In the genomic region with DNA sequence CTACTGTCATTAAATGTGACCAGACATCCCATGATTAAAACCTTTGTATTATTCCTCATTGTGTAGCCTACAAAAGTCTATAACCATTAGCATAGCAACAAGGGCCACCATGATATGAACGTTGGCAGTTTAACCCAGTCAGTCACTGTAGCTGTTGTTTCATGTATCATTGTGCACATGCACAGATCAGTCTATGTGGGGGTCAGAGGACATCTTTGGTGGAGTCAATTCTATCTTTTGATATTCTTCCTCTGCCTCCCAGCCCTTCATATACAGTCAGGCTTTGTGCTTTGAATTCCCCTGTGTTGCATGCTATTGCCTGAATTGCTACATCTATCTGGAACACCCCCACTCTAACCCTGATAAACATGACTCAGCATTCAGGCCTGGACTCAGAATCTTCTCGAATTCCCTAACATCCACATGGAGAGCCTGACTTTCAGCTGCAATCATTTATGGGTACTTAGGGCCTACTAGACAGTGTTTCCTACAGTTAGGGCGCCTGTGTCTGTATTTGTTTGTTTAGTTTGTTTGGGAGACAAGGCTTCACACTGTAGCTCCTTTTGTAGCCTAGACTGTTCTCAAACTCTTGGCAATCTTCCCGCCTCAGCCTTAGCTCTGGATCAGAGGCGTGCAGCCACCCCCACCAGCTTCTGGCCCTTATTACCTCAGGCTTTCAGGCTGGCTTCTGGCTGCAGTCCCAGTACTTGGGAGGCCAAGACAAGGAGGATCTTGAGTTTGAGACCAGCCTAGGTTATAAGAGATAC, we compare ENCODE assay signal across 10 mouse cellular contexts. TPM values are rescaled to one million over a fixed set of nuclear protein-coding genes. Genes with fewer than 3 reads are reported as not detected.
DNase-seq lines count a peak whose midpoint lies in the region; ATAC-seq and TF ChIP-seq lines count a peak whose summit lies in the region.
"Had no signal": no experiment of that assay in that cellular context is flagged by ENCODE, and none has a peak within 500 bp of the region (broad histone marks: within the 10 kb centered on the region; RNA-seq: fewer than 3 reads in every experiment).

No protein-coding gene starts in this region.

- no peaks in the 10 kb centered on the region for H3K4me1 ChIP-seq in hindbrain, postnatal 0 days (ENCODE audit: insufficient read depth, low read length)
- no peaks in the 10 kb centered on the region for H3K4me1 ChIP-seq in hindbrain, embryonic 14.5 days (replicated peaks; ENCODE audit: control insufficient read depth, insufficient read depth, low read length)
- H3K4me1 ChIP-seq: midbrain, embryonic 12.5 days had no signal

- no peak overlapping the region for H3K9ac ChIP-seq in hindbrain, postnatal 0 days (replicated peaks; ENCODE audit: low read length)
- no peak overlapping the region for H3K9ac ChIP-seq in hindbrain, embryonic 14.5 days
- H3K9ac ChIP-seq: midbrain, embryonic 12.5 days had no signal

- no peak overlapping the region for H3K4me2 ChIP-seq in hindbrain, postnatal 0 days (ENCODE audit: low read depth, low read length)
- H3K4me2 ChIP-seq in hindbrain, embryonic 14.5 days (replicated peaks), result no peak overlapping the region
- H3K4me2 ChIP-seq: midbrain, embryonic 12.5 days had no signal

- no peak overlapping the region for H3K27ac ChIP-seq in hindbrain, postnatal 0 days
- H3K27ac ChIP-seq in hindbrain, embryonic 14.5 days, result no peak overlapping the region
- H3K27ac ChIP-seq: midbrain, embryonic 12.5 days had no signal

- no peaks in the 10 kb centered on the region for H3K27me3 ChIP-seq in hindbrain, postnatal 0 days (ENCODE audit: insufficient read depth, low read length)
- H3K27me3 ChIP-seq in hindbrain, embryonic 14.5 days (ENCODE audit: control insufficient read depth, insufficient read depth, low read length), result no peaks in the 10 kb centered on the region
- H3K27me3 ChIP-seq: midbrain, embryonic 12.5 days had no signal

- peak; percentile 77 for ATAC-seq in hindbrain, postnatal 0 days
- no peak for ATAC-seq in hindbrain, embryonic 14.5 days (ENCODE audit: low FRiP score)
- ATAC-seq in megakaryocyte-erythroid progenitor cell, adult 5-6 weeks (replicated peaks; ENCODE audit: low FRiP score, low TSS enrichment, poor library complexity, severe bottlenecking), result peak; percentile 84

- DNase-seq in hindbrain, postnatal 0 days (ENCODE audit: low spot score), result peak; percentile 67
- no peak for DNase-seq in hindbrain, embryonic 14.5 days (ENCODE audit: low spot score)
- DNase-seq in Muller cell, postnatal 12 days (ENCODE audit: inconsistent ontology term), result peak; percentile 18
- peak; percentile 47 for DNase-seq in cerebellum, adult 8-10 months
- peak; percentile 42 to 43 for DNase-seq in kidney, postnatal 4 days
- no peak for DNase-seq in yolk sac, embryonic 10.5 days (ENCODE audit: low spot score)
- no peak for DNase-seq in thymus, postnatal 14 days

- H3K36me3 ChIP-seq in hindbrain, postnatal 0 days (ENCODE audit: insufficient read depth, low read length), result no peaks in the 10 kb centered on the region
- H3K36me3 ChIP-seq in hindbrain, embryonic 14.5 days (replicated peaks; ENCODE audit: control insufficient read depth, insufficient read depth), result peaks cover 5% of the 10 kb centered on the region; the same call in 1 of the 2 replicates
- H3K36me3 ChIP-seq: midbrain, embryonic 12.5 days had no signal

- WGBS in hindbrain, postnatal 0 days, result 67% methylated on average over 5 of the region's 5 CpGs
- WGBS in hindbrain, embryonic 14.5 days, result 87% methylated on average over 5 of the region's 5 CpGs

- H3K9me3 ChIP-seq in hindbrain, postnatal 0 days (ENCODE audit: low read length), result no peaks in the 10 kb centered on the region
- no peaks in the 10 kb centered on the region for H3K9me3 ChIP-seq in hindbrain, embryonic 14.5 days (ENCODE audit: control insufficient read depth, low read length)
- H3K9me3 ChIP-seq: midbrain, embryonic 12.5 days had no signal

- no peak overlapping the region for H3K4me3 ChIP-seq in hindbrain, postnatal 0 days (ENCODE audit: low read length)
- H3K4me3 ChIP-seq in hindbrain, embryonic 14.5 days (replicated peaks; ENCODE audit: low read length), result no peak overlapping the region
- H3K4me3 ChIP-seq: midbrain, embryonic 12.5 days had no signal

- TF ChIP-seq CTCF in hindbrain, postnatal 0 days (IDR thresholded peaks at IDR 0.05; ENCODE audit: low read depth), result no peak

RNA-seq across cellular contexts. Expression of a gene that starts 4.3 kb away (rescaled TPM):
- total RNA-seq in hindbrain, postnatal 0 days (2014; rRNA removed), result not detected in 2 replicates
- polyA plus RNA-seq in hindbrain, postnatal 0 days (2015; fragmentation: Nextera tagmentation; extraction: Ambion mirVana), result 0.24 TPM in 1 of 2 replicates, not detected in the other
- polyA plus RNA-seq in hindbrain, embryonic 14.5 days (2014; fragmentation: Nextera tagmentation; extraction: Ambion mirVana), result 0.27 TPM in 1 of 2 replicates, not detected in the other
- total RNA-seq in megakaryocyte-erythroid progenitor cell, adult 5-6 weeks (2014; fragmentation: Nextera tagmentation), result not detected in 2 replicates
- total RNA-seq in megakaryocyte-erythroid progenitor cell, adult 5-6 weeks (2017), result not detected in 2 replicates
- polyA plus RNA-seq: heart, postnatal 0 days had no signal

RNA-seq across cellular contexts. Expression of a gene that starts 5.2 kb away (rescaled TPM):
- total RNA-seq in hindbrain, postnatal 0 days (2014; rRNA removed), result 0.14 and 1.4 TPM in 2 replicates
- polyA plus RNA-seq in hindbrain, postnatal 0 days (2015; fragmentation: Nextera tagmentation; extraction: Ambion mirVana), result 0.49 and 0.61 TPM in 2 replicates
- polyA plus RNA-seq in hindbrain, embryonic 14.5 days (2014; fragmentation: Nextera tagmentation; extraction: Ambion mirVana), result 0.16 TPM in 1 of 2 replicates, not detected in the other
- 0.92 and 2.5 TPM in 2 replicates for total RNA-seq in megakaryocyte-erythroid progenitor cell, adult 5-6 weeks (2014; fragmentation: Nextera tagmentation)
- total RNA-seq in megakaryocyte-erythroid progenitor cell, adult 5-6 weeks (2017), result 0.27 TPM in 1 of 2 replicates, not detected in the other
- polyA plus RNA-seq: heart, postnatal 0 days; midbrain, embryonic 12.5 days had no signal

RNA-seq across cellular contexts. Expression of a gene that starts 14.7 kb away (rescaled TPM):
- 347 and 357 TPM in 2 replicates for total RNA-seq in hindbrain, postnatal 0 days (2014; rRNA removed)
- 446 and 473 TPM in 2 replicates for polyA plus RNA-seq in hindbrain, postnatal 0 days (2015; fragmentation: Nextera tagmentation; extraction: Ambion mirVana)
- polyA plus RNA-seq in hindbrain, embryonic 14.5 days (2014; fragmentation: Nextera tagmentation; extraction: Ambion mirVana), result 560 and 570 TPM in 2 replicates
- 6.0 and 6.9 TPM in 2 replicates for total RNA-seq in megakaryocyte-erythroid progenitor cell, adult 5-6 weeks (2014; fragmentation: Nextera tagmentation)
- 1.9 and 3.6 TPM in 2 replicates for total RNA-seq in megakaryocyte-erythroid progenitor cell, adult 5-6 weeks (2017)

RNA-seq across cellular contexts. Expression of a gene that starts 18.1 kb away (rescaled TPM):
- total RNA-seq in hindbrain, postnatal 0 days (2014; rRNA removed), result 60.4 and 62.4 TPM in 2 replicates
- 54.0 and 56.4 TPM in 2 replicates for polyA plus RNA-seq in hindbrain, postnatal 0 days (2015; fragmentation: Nextera tagmentation; extraction: Ambion mirVana)
- polyA plus RNA-seq in hindbrain, embryonic 14.5 days (2014; fragmentation: Nextera tagmentation; extraction: Ambion mirVana), result 65.0 and 70.1 TPM in 2 replicates
- total RNA-seq in megakaryocyte-erythroid progenitor cell, adult 5-6 weeks (2014; fragmentation: Nextera tagmentation), result 69.0 and 127 TPM in 2 replicates
- 49.5 and 59.1 TPM in 2 replicates for total RNA-seq in megakaryocyte-erythroid progenitor cell, adult 5-6 weeks (2017)

RNA-seq across cellular contexts. Expression of a gene that starts 28.9 kb away (rescaled TPM):
- 8.6 and 9.2 TPM in 2 replicates for total RNA-seq in hindbrain, postnatal 0 days (2014; rRNA removed)
- 2.6 and 2.9 TPM in 2 replicates for polyA plus RNA-seq in hindbrain, postnatal 0 days (2015; fragmentation: Nextera tagmentation; extraction: Ambion mirVana)
- 3.0 and 3.9 TPM in 2 replicates for polyA plus RNA-seq in hindbrain, embryonic 14.5 days (2014; fragmentation: Nextera tagmentation; extraction: Ambion mirVana)
- 59.0 and 63.9 TPM in 2 replicates for total RNA-seq in megakaryocyte-erythroid progenitor cell, adult 5-6 weeks (2014; fragmentation: Nextera tagmentation)
- total RNA-seq in megakaryocyte-erythroid progenitor cell, adult 5-6 weeks (2017), result 59.2 and 64.2 TPM in 2 replicates

Comparison
In these comparisons a context has a peak if more than half of its experiments do, and no peak if none do; other contexts are left out.
1. DNase-seq: peak in hindbrain, postnatal 0 days (single experiment), Muller cell, postnatal 12 days (single experiment), cerebellum, adult 8-10 months (single experiment) and kidney, postnatal 4 days (2 of 2); none in hindbrain, embryonic 14.5 days (single experiment), yolk sac, embryonic 10.5 days (single experiment) and thymus, postnatal 14 days (single experiment).
2. RNA of a gene that starts 14.7 kb away (total RNA-seq): 347 to 357 TPM in hindbrain, postnatal 0 days; 1.9 to 6.9 TPM in megakaryocyte-erythroid progenitor cell, adult 5-6 weeks; every median in the first group is over 10 times any median in the second.